Mouse (Mus musculus): Measurements from ENCODE around the gene BC100530.
"Not testable (repeated sequence)": the region's sequence is repeated elsewhere in the genome, so short reads cannot be mapped to it uniquely, and the experiment has no call there.

BC100530 gene

GRCm38 (mm10) chr16:36367648-36368047 lies at the start of gene BC100530:
Gene BC100530, minus strand, starts transcription at chr16:36367748.
- DNase-seq (ENCODE audit: low spot score), result not testable (repeated sequence)

- DNase-seq (ENCODE audit: low spot score), result no peak
Measured at GRCm38 (mm10) chr16:36408357-36408756, 40.8 kb upstream of the BC100530 start, which contains the start of gene Stfa2. Gene Stfa2, minus strand, starts transcription at chr16:36408457.

GRCm38 (mm10) chr16:36389060-36389459 lies 21.5 kb upstream of the BC100530 start:
- DNase-seq (ENCODE audit: low spot score), result peak; percentile 1

GRCm38 (mm10) chr16:36337171-36337570 lies 30.4 kb downstream of the BC100530 start:
- no peak for DNase-seq (ENCODE audit: low spot score)

- no peak for DNase-seq (ENCODE audit: low spot score)
Measured at GRCm38 (mm10) chr16:36334232-36334631, 33.3 kb downstream of the BC100530 start, which contains the start of gene BC117090. Gene BC117090, minus strand, starts transcription at chr16:36334332.

GRCm38 (mm10) chr16:36319286-36319685 lies 48.3 kb downstream of the BC100530 start:
- no peak for DNase-seq (ENCODE audit: low spot score)

GRCm38 (mm10) chr16:36316111-36316510 lies 51.4 kb downstream of the BC100530 start:
- not testable (repeated sequence) for DNase-seq (ENCODE audit: low spot score)
